Mouse (Mus musculus) hindbrain, embryonic 15.5 days (tissue): ENCODE measurements around the gene Cadm4. TPM values are rescaled to one million over a fixed set of nuclear protein-coding genes. Genes with fewer than 3 reads are reported as not detected.

ENCODE experiments used
- ATAC-seq: fragments of 200-750 bp; cut with Nextera tagmentation; 2 replicates; pipeline ENCODE4 v1.8.0; 2017; ENCODE audit warnings: low read depth, moderate number of reproducible peaks, moderate TSS enrichment; ENCODE audit not compliant: low FRiP score
- H3K27ac ChIP-seq: fragments of 300-500 bp; sonication (generic); replicated peaks from 2 replicates; pipeline ENCODE4 v1.5.1; 2015; ENCODE audit warnings: mild to moderate bottlenecking, inconsistent platforms
- H3K27me3 ChIP-seq: fragments of 300-500 bp; sonication (generic); 2 replicates; pipeline ENCODE4 v1.6.1; 2015; ENCODE audit warnings: control low read depth, inconsistent platforms
- H3K36me3 ChIP-seq: fragments of 300-500 bp; sonication (generic); 2 replicates; pipeline ENCODE4 v1.6.1; 2015; ENCODE audit warnings: control low read depth, inconsistent platforms
- H3K4me1 ChIP-seq: fragments of 300-500 bp; sonication (generic); replicated peaks from 2 replicates; pipeline ENCODE4 v1.6.1; 2015; ENCODE audit warnings: control low read depth, inconsistent platforms
- H3K4me2 ChIP-seq: fragments of 300-500 bp; sonication (generic); 2 replicates; pipeline ENCODE4 v1.6.1; 2015; ENCODE audit warnings: moderate library complexity, mild to moderate bottlenecking, inconsistent platforms
- H3K4me3 ChIP-seq: fragments of 300-500 bp; sonication (generic); 2 replicates; pipeline ENCODE4 v1.5.1; 2015; ENCODE audit warnings: mild to moderate bottlenecking, inconsistent platforms
- H3K9ac ChIP-seq: fragments of 300-500 bp; sonication (generic); 2 replicates; pipeline ENCODE4 v1.6.1; 2015; ENCODE audit warnings: inconsistent platforms
- H3K9me3 ChIP-seq: fragments of 300-500 bp; sonication (generic); 2 replicates; pipeline ENCODE4 v1.6.1; 2016; ENCODE audit warnings: control low read depth, inconsistent platforms
- WGBS: fragments of 180-500 bp; shearing (Covaris S2); methylation state at CpG from one replicate; pipeline ENCODE4 v1.1.7; 2015; 5-methylcytosine and 5-hydroxymethylcytosine counted together
- polyA plus RNA-seq: library from polyadenylated mRNA; unstranded; fragments of >200 nt; fragmentation: Nextera tagmentation; extraction: Ambion mirVana; gene quantifications from 2 replicates; pipeline ENCODE4 v1.2.1, GENCODE M21; 2015

Gene Cadm4
- polyA plus RNA-seq, 1 experiment from 2014 or later = 80.4 TPM

DNA sequence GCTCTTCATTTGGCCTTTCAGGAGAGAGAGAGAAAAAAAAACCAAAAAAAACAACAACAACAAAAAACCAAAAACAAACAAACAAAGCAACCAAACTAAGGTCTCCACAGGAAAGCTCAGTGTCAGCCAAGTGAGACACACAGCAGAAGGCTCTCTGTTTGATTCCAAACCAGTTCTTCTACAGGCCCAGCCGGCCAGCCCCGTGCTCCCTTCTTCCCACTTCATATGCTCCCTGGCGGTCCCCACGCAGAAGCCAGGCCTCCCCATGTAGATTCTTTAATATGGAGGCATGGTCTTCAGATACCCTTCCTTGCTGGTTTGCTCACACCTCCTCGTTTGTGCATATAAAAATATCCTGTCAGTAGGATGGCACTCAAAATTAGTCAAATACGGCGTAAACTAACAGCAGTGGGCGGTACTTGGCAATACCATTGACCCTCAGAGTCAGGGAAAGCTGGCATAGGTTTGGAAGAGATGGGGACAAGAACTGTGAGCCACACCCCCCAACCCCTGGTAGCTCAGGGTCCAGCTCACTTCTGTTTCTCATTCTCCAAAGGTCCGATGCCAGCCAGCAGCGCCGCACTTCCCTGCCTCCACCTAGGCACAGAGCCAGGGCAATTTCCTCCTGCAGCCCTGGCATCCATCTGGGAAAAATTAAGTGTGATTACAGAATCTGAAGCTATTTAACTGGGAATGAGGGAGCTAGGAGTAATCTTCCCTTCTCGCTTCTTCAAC lies 44.0 kb downstream of the Cadm4 start:
- WGBS = 80% methylated on average over 12 of the region's 12 CpGs
- H3K9ac ChIP-seq = no peak overlapping the region
- H3K27me3 ChIP-seq = no peaks in the 10 kb centered on the region
- H3K4me1 ChIP-seq = peaks cover 8% of the 10 kb centered on the region
- no peaks in the 10 kb centered on the region for H3K9me3 ChIP-seq
- H3K4me2 ChIP-seq = no peak overlapping the region
- no peak for ATAC-seq
- H3K27ac ChIP-seq = no peak overlapping the region
- no peaks in the 10 kb centered on the region for H3K36me3 ChIP-seq
- H3K4me3 ChIP-seq = no peak overlapping the region

- no peak for ATAC-seq
- Histone ChIP-seq H3K27ac (no peak overlapping the region), H3K4me3 (no peak overlapping the region), H3K9me3 (no peaks in the 10 kb centered on the region), H3K27me3 (no peaks in the 10 kb centered on the region), H3K4me1 (peaks cover 33% of the 10 kb centered on the region), H3K36me3 (peaks cover 7% of the 10 kb centered on the region; the same call in 1 of the 2 replicates), H3K4me2 (no peak overlapping the region), H3K9ac (no peak overlapping the region)
- WGBS = 92% methylated on average over 11 of the region's 11 CpGs
Observed at GRCm38 (mm10) chr7:24528861-24529260, 47.0 kb downstream of the Cadm4 start.

DNA sequence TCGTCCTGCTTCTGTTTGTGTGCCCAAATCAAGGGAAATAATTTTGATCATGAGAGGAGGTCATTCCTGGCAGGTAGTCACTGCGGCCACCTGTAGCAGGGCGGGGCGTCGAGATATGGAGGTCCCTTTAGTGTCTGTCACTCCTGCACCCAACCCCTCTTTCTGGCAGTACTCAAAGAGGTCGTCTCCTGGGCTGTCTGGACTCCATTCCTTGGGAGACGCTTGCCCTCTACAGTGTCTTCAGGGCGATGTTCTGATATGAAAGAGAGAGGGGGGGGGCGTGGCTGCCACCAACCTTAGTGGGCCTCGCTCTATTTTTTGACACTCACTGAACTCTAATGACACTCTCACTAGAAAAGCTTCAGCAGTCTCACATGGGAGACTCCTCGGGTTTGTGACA lies 47.8 kb downstream of the Cadm4 start:
- peak overlapping the region; percentile 90 for H3K4me2 ChIP-seq
- peak overlapping the region; percentile 95 for H3K27ac ChIP-seq
- no peaks in the 10 kb centered on the region for H3K27me3 ChIP-seq
- peak; percentile 0; the same call in 1 of the 2 replicates for ATAC-seq
- WGBS = 62% methylated on average over 11 of the region's 11 CpGs
- H3K36me3 ChIP-seq = peaks cover 12% of the 10 kb centered on the region; the same call in 1 of the 2 replicates
- H3K9ac ChIP-seq = peak overlapping the region; percentile 77
- peaks cover 40% of the 10 kb centered on the region for H3K4me1 ChIP-seq
- no peaks in the 10 kb centered on the region for H3K9me3 ChIP-seq
- H3K4me3 ChIP-seq = peak overlapping the region; percentile 51

GRCm38 (mm10) chr7:24530062-24530931 lies 48.5 kb downstream of the Cadm4 start, which contains the start of gene Irgq:
Gene Irgq, plus strand, starts transcription at chr7:24530689.
- Histone ChIP-seq H3K4me2 (peak within 1 kb of the TSS; percentile 90), H3K27me3 (no peaks in the 10 kb centered on the region), H3K27ac (peak within 1 kb of the TSS; percentile 95), H3K4me1 (peaks cover 45% of the 10 kb centered on the region), H3K9ac (peak within 1 kb of the TSS; percentile 84), H3K4me3 (peak within 1 kb of the TSS; percentile 51), H3K36me3 (peaks cover 18% of the 10 kb centered on the region; the same call in 1 of the 2 replicates), H3K9me3 (no peaks in the 10 kb centered on the region)
- WGBS = under 1% methylated on average over 44 of the region's 44 CpGs
- peak; percentile 95 for ATAC-seq

DNA sequence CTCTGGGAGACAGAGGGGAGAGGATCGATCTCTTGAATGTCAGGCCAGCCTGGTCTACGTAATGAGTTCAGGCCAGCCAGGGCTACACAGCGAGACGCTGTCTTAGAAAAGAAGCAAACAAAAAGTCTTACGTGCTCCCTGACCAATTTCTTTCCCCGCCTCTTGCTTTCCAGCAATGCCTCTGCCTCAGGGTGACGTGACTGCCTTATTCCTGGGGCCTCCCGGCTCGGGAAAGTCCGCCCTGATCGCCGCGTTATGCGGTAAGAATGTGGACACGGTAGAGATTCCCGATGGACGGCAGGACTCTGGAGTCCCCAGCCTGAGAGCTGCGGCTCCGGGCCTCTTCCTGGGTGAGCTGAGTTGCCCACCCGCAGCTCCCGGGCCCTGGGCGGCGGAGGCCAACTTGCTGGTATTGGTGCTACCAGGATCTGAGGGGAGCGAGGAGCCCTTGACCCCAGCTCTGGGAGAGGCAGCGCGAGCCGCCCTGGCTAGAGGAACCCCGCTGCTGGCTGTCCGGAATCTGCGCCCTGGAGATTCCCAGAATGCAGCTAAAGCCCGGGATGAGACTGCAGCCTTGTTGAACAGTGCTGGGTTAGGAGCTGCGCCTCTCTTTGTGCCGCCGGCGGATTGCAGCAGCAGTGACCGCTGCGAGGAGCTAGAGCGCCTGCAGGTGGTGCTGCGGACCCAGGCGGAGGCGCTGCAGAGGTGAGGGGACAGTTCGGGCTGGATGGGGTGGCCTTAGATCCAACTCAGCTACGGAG lies 49.6 kb downstream of the Cadm4 start:
- Histone ChIP-seq H3K9ac (peak overlapping the region; percentile 84), H3K4me1 (peaks cover 45% of the 10 kb centered on the region), H3K4me2 (peak overlapping the region; percentile 90), H3K4me3 (peak overlapping the region; percentile 51), H3K27me3 (no peaks in the 10 kb centered on the region), H3K27ac (peak overlapping the region; percentile 95), H3K9me3 (no peaks in the 10 kb centered on the region), H3K36me3 (peaks cover 25% of the 10 kb centered on the region)
- peak; percentile 52 for ATAC-seq
- WGBS = under 1% methylated on average over 43 of the region's 43 CpGs

DNA sequence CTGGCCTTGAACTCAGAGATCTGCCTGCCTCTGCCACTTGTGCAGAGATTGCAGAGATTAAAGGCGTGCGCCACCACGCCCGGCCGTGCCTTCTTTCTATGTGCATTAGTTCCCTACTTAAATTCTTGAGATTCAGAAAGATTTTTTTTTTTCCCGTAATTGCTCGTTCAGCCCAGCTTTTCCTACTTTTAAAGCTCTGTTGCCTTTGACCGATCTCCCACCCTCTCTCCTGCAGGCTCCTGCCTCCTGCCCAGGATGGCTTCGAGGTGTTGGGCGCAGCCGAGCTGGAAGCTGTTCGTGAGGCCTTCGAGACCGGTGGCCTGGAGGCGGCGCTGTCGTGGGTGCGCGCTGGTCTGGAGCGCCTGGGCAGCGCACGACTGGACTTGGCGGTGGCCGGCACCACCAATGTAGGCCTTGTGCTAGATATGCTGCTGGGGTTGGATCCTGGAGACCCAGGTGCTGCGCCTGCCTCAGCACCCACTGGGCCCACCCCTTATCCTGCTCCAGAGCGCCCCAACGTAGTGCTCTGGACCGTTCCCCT lies 51.3 kb downstream of the Cadm4 start:
- peaks cover 25% of the 10 kb centered on the region for H3K36me3 ChIP-seq
- H3K9me3 ChIP-seq = no peaks in the 10 kb centered on the region
- no peak overlapping the region for H3K4me3 ChIP-seq
- H3K27ac ChIP-seq = no peak overlapping the region
- no peaks in the 10 kb centered on the region for H3K27me3 ChIP-seq
- WGBS = 60% methylated on average over 28 of the region's 28 CpGs
- ATAC-seq = no peak
- no peak overlapping the region for H3K9ac ChIP-seq
- H3K4me2 ChIP-seq = no peak overlapping the region
- peaks cover 45% of the 10 kb centered on the region for H3K4me1 ChIP-seq

- WGBS = 25% methylated on average over 41 of the region's 42 CpGs
- no peak overlapping the region for H3K27ac ChIP-seq
- H3K4me2 ChIP-seq = peak overlapping the region; percentile 29; the same call in 1 of the 2 replicates
- H3K4me3 ChIP-seq = 0 out of 2 replicates have a peak overlapping the region, but pooled peaks have one; percentile 5
- ATAC-seq = no peak
- H3K4me1 ChIP-seq = peaks cover 45% of the 10 kb centered on the region
- no peaks in the 10 kb centered on the region for H3K9me3 ChIP-seq
- 0 out of 2 replicates have a peak overlapping the region, but pooled peaks have one; percentile 1 for H3K9ac ChIP-seq
- peaks cover 25% of the 10 kb centered on the region for H3K36me3 ChIP-seq
- no peaks in the 10 kb centered on the region for H3K27me3 ChIP-seq
Observed at GRCm38 (mm10) chr7:24533806-24534205, 52.0 kb downstream of the Cadm4 start.

DNA sequence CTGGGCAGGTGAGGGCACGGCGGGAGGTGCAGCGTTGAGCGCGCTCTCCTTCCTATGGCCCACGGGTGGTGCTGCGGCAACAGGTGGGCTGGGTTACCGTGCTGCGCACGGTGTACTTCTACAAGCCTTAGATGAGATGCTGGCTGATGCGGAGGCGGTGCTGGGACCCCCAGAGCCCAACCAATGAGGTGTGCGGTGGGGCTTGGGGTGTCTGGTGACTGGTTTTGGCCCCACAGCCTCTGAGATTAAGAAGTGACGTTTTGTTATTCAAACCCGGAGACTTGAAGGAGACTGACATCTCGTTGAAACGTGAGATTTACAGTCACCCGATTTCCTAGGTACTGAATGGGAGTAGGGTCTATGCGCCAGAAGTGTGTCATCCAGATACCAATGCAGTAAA lies 52.5 kb downstream of the Cadm4 start:
- H3K4me1 ChIP-seq = peaks cover 43% of the 10 kb centered on the region
- peak overlapping the region; percentile 29; the same call in 1 of the 2 replicates for H3K4me2 ChIP-seq
- ATAC-seq = no peak
- 34% methylated on average over 19 of the region's 19 CpGs for WGBS
- H3K27ac ChIP-seq = no peak overlapping the region
- no peak overlapping the region for H3K4me3 ChIP-seq
- H3K9ac ChIP-seq = no peak overlapping the region
- peaks cover 25% of the 10 kb centered on the region for H3K36me3 ChIP-seq
- no peaks in the 10 kb centered on the region for H3K27me3 ChIP-seq
- no peaks in the 10 kb centered on the region for H3K9me3 ChIP-seq

GRCm38 (mm10) chr7:24537081-24537480 lies 55.3 kb downstream of the Cadm4 start:
- H3K4me1 ChIP-seq = peaks cover 28% of the 10 kb centered on the region
- H3K4me3 ChIP-seq = no peak overlapping the region
- H3K9me3 ChIP-seq = no peaks in the 10 kb centered on the region
- H3K27me3 ChIP-seq = no peaks in the 10 kb centered on the region
- H3K4me2 ChIP-seq = no peak overlapping the region
- no peak for ATAC-seq
- WGBS = 59% methylated on average over 4 of the region's 4 CpGs
- no peak overlapping the region for H3K27ac ChIP-seq
- peaks cover 25% of the 10 kb centered on the region for H3K36me3 ChIP-seq
- no peak overlapping the region for H3K9ac ChIP-seq

DNA sequence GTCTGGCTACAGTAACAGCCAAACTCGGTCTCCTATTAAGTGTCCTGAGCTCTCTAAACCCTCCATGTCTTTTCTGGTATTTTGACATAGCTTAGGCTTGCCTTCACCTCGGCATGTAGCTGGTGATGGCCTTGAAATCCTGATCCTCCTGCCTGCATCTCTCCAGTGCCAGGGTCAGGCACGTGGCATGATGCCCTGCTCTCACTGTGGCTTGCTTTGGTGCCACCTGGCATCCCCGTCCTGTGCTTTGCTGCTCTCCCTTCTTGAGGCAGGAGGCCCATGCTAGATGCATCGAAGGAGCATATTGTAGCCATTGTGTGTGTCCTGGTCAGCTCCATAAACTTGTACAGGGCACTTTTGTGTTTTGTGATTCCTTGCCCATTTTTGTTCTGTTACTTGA lies 55.8 kb downstream of the Cadm4 start:
- Histone ChIP-seq H3K4me1 (peaks cover 23% of the 10 kb centered on the region), H3K27me3 (no peaks in the 10 kb centered on the region), H3K36me3 (peaks cover 25% of the 10 kb centered on the region), H3K9me3 (no peaks in the 10 kb centered on the region), H3K27ac (no peak overlapping the region), H3K4me2 (no peak overlapping the region), H3K4me3 (no peak overlapping the region), H3K9ac (no peak overlapping the region)
- WGBS = 79% methylated on average over 5 of the region's 5 CpGs
- ATAC-seq = no peak

DNA sequence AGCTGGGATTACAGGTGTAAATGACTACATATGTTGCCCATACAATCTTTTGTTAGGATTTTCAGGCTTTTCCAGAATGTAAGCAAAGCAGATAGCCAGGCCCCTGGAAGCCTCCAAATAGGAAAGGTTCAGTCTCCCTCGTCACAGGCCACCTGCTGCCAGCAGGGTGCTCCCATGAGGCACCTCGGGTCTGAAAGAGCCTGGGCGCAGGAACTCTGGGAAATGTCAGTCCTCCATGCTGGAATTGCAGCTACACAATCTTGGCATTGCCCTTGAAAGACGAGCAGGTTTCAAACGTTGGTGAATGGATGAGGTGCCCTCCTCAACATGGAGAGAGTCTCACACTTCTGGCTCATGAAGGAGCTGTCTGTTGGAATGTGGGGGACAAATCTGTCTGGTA lies 56.3 kb downstream of the Cadm4 start:
- H3K27me3 ChIP-seq = no peaks in the 10 kb centered on the region
- peaks cover 19% of the 10 kb centered on the region for H3K4me1 ChIP-seq
- ATAC-seq = no peak
- 32% methylated on average over 5 of the region's 5 CpGs for WGBS
- H3K9ac ChIP-seq = no peak overlapping the region
- H3K4me3 ChIP-seq = no peak overlapping the region
- H3K36me3 ChIP-seq = peaks cover 25% of the 10 kb centered on the region
- H3K9me3 ChIP-seq = no peaks in the 10 kb centered on the region
- H3K27ac ChIP-seq = no peak overlapping the region
- no peak overlapping the region for H3K4me2 ChIP-seq
